Mouse (Mus musculus): ENCODE measurements around the gene Gm44511.
"Not testable (repeated sequence)": the region's sequence is repeated elsewhere in the genome, so short reads cannot be mapped to it uniquely, and the experiment has no call there.

DNA sequence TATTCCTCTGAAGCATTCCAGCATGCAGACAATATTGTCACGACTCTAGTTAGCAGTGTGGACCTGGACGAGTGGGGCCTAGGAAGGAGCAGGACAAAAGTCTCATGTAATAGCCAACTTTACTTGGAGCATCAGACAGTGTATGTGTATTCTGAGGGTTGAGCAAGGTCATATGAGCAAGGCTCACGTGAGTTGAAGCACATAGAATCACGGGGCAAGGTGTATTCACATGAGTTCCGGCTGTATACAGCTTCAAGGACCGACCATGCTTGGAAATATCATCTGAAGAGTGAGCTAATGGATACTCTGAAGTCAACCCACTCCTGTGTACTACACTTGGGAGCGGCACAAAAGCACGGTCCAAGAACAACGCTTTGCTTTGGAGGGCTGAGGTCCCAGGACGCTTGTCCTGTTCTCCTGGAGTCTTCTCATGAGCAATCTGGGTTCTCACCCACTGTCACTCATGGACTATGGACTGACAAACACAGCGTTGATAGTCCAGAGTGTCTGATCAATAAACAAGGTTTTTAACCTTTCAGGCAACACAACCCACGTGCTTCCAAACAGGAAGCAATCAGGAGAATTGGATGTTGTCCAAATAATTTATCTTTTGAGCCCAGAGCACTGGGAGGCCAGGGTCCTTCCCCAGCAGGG, 71.2 kb downstream of the Gm44511 start:
- TF ChIP-seq POLR2A (IDR thresholded peaks at IDR 0.05; ENCODE audit: control insufficient read depth, extremely low read depth, insufficient read depth, low read length, poor library complexity); CTCF (IDR thresholded peaks at IDR 0.05; ENCODE audit: borderline replicate concordance, control insufficient read depth, extremely low read depth, insufficient read depth, low read length, poor library complexity): not testable (repeated sequence)
